Mouse (Mus musculus) megakaryocyte progenitor cell, adult 5-6 weeks (primary cell): ENCODE measurements around the gene Fndc1. TPM values are rescaled to one million over a fixed set of nuclear protein-coding genes. Genes with fewer than 3 reads are reported as not detected.

ENCODE experiments used
- ATAC-seq: replicated peaks from 2 replicates; pipeline ENCODE4 v1.8.0; 2016; ENCODE audit warnings: mild to moderate bottlenecking, moderate TSS enrichment, inconsistent platforms; ENCODE audit not compliant: poor library complexity
- total RNA-seq, 2 experiments: library from RNA; stranded (forward) in 1 of 2; stranded (reverse) in 1 of 2; fragments of 157-497, 149-512 nt in 1 of 2; fragments of 200-1000 nt in 1 of 2; gene quantifications; 2 replicates each; pipeline versions ENCODE4 v1.2.3 to v1.2.4; 2015 to 2017

The Fndc1 gene
- total RNA-seq, 2 experiments from 2014 or later: 0.12 TPM; not detected in 1

GRCm38 (mm10) chr17:7713020-7713419, 114.1 kb downstream of the Fndc1 start:
- ATAC-seq: no peak

GRCm38 (mm10) chr17:7707073-7707472, 120.0 kb downstream of the Fndc1 start:
- no peak for ATAC-seq

DNA sequence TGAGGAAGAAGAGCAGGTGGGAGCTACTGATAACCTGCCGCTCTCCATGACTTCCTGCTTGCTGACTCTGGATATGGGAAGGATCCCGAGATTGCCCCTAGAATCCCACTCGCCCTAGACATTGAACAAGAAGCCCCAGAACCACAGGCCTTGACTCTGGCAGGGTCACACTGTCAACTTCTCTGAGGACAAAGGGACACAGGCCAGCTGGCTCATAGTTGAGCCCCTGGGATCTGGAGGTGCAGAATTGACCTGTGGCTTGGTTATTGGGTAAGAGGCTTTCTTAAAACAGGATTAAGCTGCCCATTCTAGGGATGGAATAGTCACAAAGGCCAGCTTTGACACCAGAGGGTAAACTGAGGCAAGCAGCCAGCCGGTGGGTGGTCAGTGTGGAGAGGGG, 136.8 kb downstream of the Fndc1 start:
- ATAC-seq: no peak

Other genes with a start within 250 kb of the Fndc1 start
- 24.1 and 30.4 TPM in 2 replicates for gene Tagap, start 98.7 kb upstream of the Fndc1 start, total RNA-seq (2015)
- 16.3 and 26.6 TPM in 2 replicates for gene Tagap, start 98.7 kb upstream of the Fndc1 start, total RNA-seq (2017)
- 33.0 and 46.8 TPM in 2 replicates for gene Rsph3a, start 118.3 kb upstream of the Fndc1 start, total RNA-seq (2015)
- 31.1 and 37.6 TPM in 2 replicates for gene Rsph3a, start 118.3 kb upstream of the Fndc1 start, total RNA-seq (2017)